ENCODE assay signal across 25 mouse cellular contexts in the genomic region with DNA sequence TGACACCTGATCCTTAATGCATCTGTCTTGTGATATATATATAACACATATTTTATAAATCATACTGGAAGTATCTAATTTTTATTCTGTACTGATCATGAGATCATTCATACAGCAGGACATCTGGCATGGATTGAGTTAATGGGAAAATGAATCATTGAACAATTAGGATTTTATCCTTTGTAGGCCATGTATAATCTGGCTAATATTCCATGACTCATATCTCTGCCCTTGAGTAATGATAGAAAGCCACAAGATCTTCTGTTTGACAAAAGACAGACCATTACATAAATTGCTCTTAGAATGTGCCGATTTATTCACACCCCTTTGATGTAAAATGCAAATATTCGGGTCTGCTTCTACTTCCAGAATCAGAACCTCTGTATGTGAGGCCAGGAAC.
DNase-seq lines count a peak whose midpoint lies in the region; ATAC-seq and TF ChIP-seq lines count a peak whose summit lies in the region.
"Had no signal": no experiment of that assay in that cellular context is flagged by ENCODE, and none has a peak within 500 bp of the region (broad histone marks: within the 10 kb centered on the region; RNA-seq: fewer than 3 reads in every experiment).

No protein-coding gene starts in this region.

- no peaks in the 10 kb centered on the region for H3K27me3 ChIP-seq in C2C12 (ENCODE audit: control insufficient read depth, insufficient read depth, insufficient read length)
- H3K27me3 ChIP-seq: CH12.LX had no signal

- TF ChIP-seq CTCF in C2C12 (IDR thresholded peaks at IDR 0.05; ENCODE audit: control insufficient read depth, insufficient read depth, insufficient read length) = no peak

- no peaks in the 10 kb centered on the region for H3K79me2 ChIP-seq in C2C12 (ENCODE audit: control insufficient read depth, insufficient read depth)

- H3K79me3 ChIP-seq in C2C12 (ENCODE audit: low read depth) = no peaks in the 10 kb centered on the region

- H3K36me3 ChIP-seq in C2C12 (ENCODE audit: control insufficient read depth, insufficient read depth) = no peaks in the 10 kb centered on the region
- H3K36me3 ChIP-seq: G1E had no signal

- DNase-seq in adrenal gland, adult 2 months = peak; percentile 4
- DNase-seq in adrenal gland, postnatal 4 days (ENCODE audit: low spot score in 2 of 2) = no peak
- peak; percentile 84 for DNase-seq in Muller cell, postnatal 12 days (ENCODE audit: inconsistent ontology term)
- DNase-seq in spleen, adult 12 weeks (ENCODE audit: low spot score) = no peak
- DNase-seq: adrenal gland, adult 8-10 months; adrenal gland, postnatal 10 days; adrenal gland, postnatal 14 days; adrenal gland, postnatal 25 days; adrenal gland, postnatal 36 days; B cell, adult 2 months; cerebellum, adult 11 months; cerebellum, adult 11-12 months; cerebellum, adult 18-20 months; cerebellum, adult 2 months; cerebellum, adult 8-10 months; cerebellum, adult 9-10 months; cerebellum, adult 9-11 months; cerebellum, postnatal 10 days had no signal

- ATAC-seq in cerebellum, adult (ENCODE audit: insufficient number of reproducible peaks, low FRiP score, low TSS enrichment) = no peak
- ATAC-seq: activated CD4-positive, CD25-positive, alpha-beta regulatory T cell, adult 4 months; CD4-positive, CD25-positive, alpha-beta regulatory T cell, adult 4 months; Patski had no signal

- no peak overlapping the region for H3ac ChIP-seq in C2C12 (ENCODE audit: control insufficient read depth, insufficient read length, low read depth)

- H3K4me3 ChIP-seq in C2C12 (ENCODE audit: insufficient read depth, poor library complexity, severe bottlenecking) = no peak overlapping the region

TF ChIP-seq in C2C12, 6 proteins besides CTCF, POLR2A, EP300 and RAD21:
- TF ChIP-seq FOSL1 (IDR thresholded peaks at IDR 0.05; ENCODE audit: insufficient read depth, low read length, poor library complexity, severe bottlenecking) (peak; percentile 59), CEBPB (IDR thresholded peaks at IDR 0.05; ENCODE audit: low read depth) (peak; percentile 12), USF1 (IDR thresholded peaks at IDR 0.05; ENCODE audit: low read depth) (no peak), MYOG (IDR thresholded peaks at IDR 0.05; ENCODE audit: control insufficient read depth, extremely low read depth, insufficient read length) (no peak), MYOD1 (IDR thresholded peaks at IDR 0.05; ENCODE audit: control insufficient read depth, insufficient read length, low read depth) (no peak), MAX (IDR thresholded peaks at IDR 0.05) (no peak)

Comparison
In these comparisons a context has a peak if more than half of its experiments do, and no peak if none do; other contexts are left out.
1. DNase-seq: peak in adrenal gland, adult 2 months (single experiment) and Muller cell, postnatal 12 days (single experiment); none in adrenal gland, postnatal 4 days (0 of 2) and spleen, adult 12 weeks (single experiment).